10 mouse cellular contexts compared by ENCODE assay signal in genomic region chr1:79639683-79640082, GRCm38 (mm10). TPM values are rescaled to one million over a fixed set of nuclear protein-coding genes. Genes with fewer than 3 reads are reported as not detected.
DNase-seq lines count a peak whose midpoint lies in the region; ATAC-seq lines count a peak whose summit lies in the region.
"Had no signal": no experiment of that assay in that cellular context is flagged by ENCODE, and none has a peak within 500 bp of the region (broad histone marks: within the 10 kb centered on the region; RNA-seq: fewer than 3 reads in every experiment).

No protein-coding gene starts in this region.

- H3K9me3 ChIP-seq in forebrain, embryonic 13.5 days (replicated peaks): no peaks in the 10 kb centered on the region
- no peaks in the 10 kb centered on the region for H3K9me3 ChIP-seq in forebrain, embryonic 11.5 days (ENCODE audit: control insufficient read depth, low read length)
- H3K9me3 ChIP-seq in neural tube, embryonic 13.5 days: no peaks in the 10 kb centered on the region
- H3K9me3 ChIP-seq in intestine, embryonic 16.5 days (ENCODE audit: control insufficient read depth, low read length): no peaks in the 10 kb centered on the region
- H3K9me3 ChIP-seq: midbrain, embryonic 12.5 days had no signal

- DNase-seq in forebrain, embryonic 11.5 days (ENCODE audit: low spot score): no peak
- no peak for DNase-seq in neural tube, embryonic 10.5 days (ENCODE audit: extremely low spot score, low spot score)
- DNase-seq in adrenal gland, postnatal 36 days: no peak
- no peak for DNase-seq in ovary, postnatal 36 days (ENCODE audit: low spot score)

- no peak overlapping the region for H3K4me2 ChIP-seq in forebrain, embryonic 13.5 days
- H3K4me2 ChIP-seq in forebrain, embryonic 11.5 days (ENCODE audit: low read depth, low read length, severe bottlenecking): no peak overlapping the region
- H3K4me2 ChIP-seq in neural tube, embryonic 13.5 days: no peak overlapping the region
- H3K4me2 ChIP-seq in intestine, embryonic 16.5 days (ENCODE audit: low read depth, low read length): no peak overlapping the region
- H3K4me2 ChIP-seq: midbrain, embryonic 12.5 days had no signal

- H3K4me3 ChIP-seq in forebrain, embryonic 13.5 days: no peak overlapping the region
- H3K4me3 ChIP-seq in forebrain, embryonic 11.5 days (ENCODE audit: low read depth, low read length): no peak overlapping the region
- H3K4me3 ChIP-seq in neural tube, embryonic 13.5 days: no peak overlapping the region
- no peak overlapping the region for H3K4me3 ChIP-seq in intestine, embryonic 16.5 days (ENCODE audit: low read length)
- H3K4me3 ChIP-seq: layer of hippocampus, adult 2 months; midbrain, embryonic 12.5 days had no signal

- H3K27me3 ChIP-seq in forebrain, embryonic 13.5 days: no peaks in the 10 kb centered on the region
- H3K27me3 ChIP-seq in forebrain, embryonic 11.5 days (ENCODE audit: control insufficient read depth, insufficient read depth, low read length): no peaks in the 10 kb centered on the region
- H3K27me3 ChIP-seq in neural tube, embryonic 13.5 days: no peaks in the 10 kb centered on the region
- H3K27me3 ChIP-seq in intestine, embryonic 16.5 days (replicated peaks; ENCODE audit: control insufficient read depth, insufficient read depth, low read length): no peaks in the 10 kb centered on the region
- H3K27me3 ChIP-seq: midbrain, embryonic 12.5 days had no signal

- peak; percentile 62; the same call in 1 of the 2 replicates for ATAC-seq in forebrain, embryonic 13.5 days
- ATAC-seq in forebrain, embryonic 11.5 days (replicated peaks; ENCODE audit: low FRiP score): no peak
- 0 out of 2 replicates have a peak, but pooled peaks have one; percentile 27 for ATAC-seq in neural tube, embryonic 13.5 days (ENCODE audit: low read depth)
- 0 out of 2 replicates have a peak, but pooled peaks have one; percentile 25 for ATAC-seq in intestine, embryonic 16.5 days

- 65% methylated on average over 5 of the region's 5 CpGs for WGBS in forebrain, embryonic 13.5 days
- 73% methylated on average over 5 of the region's 5 CpGs for WGBS in forebrain, embryonic 11.5 days
- WGBS in neural tube, embryonic 13.5 days: 79% methylated on average over 5 of the region's 5 CpGs
- WGBS in intestine, embryonic 16.5 days: 77% methylated on average over 5 of the region's 5 CpGs

- no peaks in the 10 kb centered on the region for H3K36me3 ChIP-seq in forebrain, embryonic 13.5 days (ENCODE audit: poor library complexity, severe bottlenecking)
- H3K36me3 ChIP-seq in forebrain, embryonic 11.5 days (ENCODE audit: control insufficient read depth, insufficient read depth, low read length): no peaks in the 10 kb centered on the region
- H3K36me3 ChIP-seq in neural tube, embryonic 13.5 days: no peaks in the 10 kb centered on the region
- no peaks in the 10 kb centered on the region for H3K36me3 ChIP-seq in intestine, embryonic 16.5 days (ENCODE audit: control insufficient read depth, insufficient read depth, low read length)
- H3K36me3 ChIP-seq: midbrain, embryonic 12.5 days had no signal

- H3K4me1 ChIP-seq in forebrain, embryonic 13.5 days: no peaks in the 10 kb centered on the region
- no peaks in the 10 kb centered on the region for H3K4me1 ChIP-seq in forebrain, embryonic 11.5 days (replicated peaks; ENCODE audit: control insufficient read depth, insufficient read depth, low read length)
- no peaks in the 10 kb centered on the region for H3K4me1 ChIP-seq in neural tube, embryonic 13.5 days (replicated peaks)
- 0 out of 2 replicates have a peak, but pooled peaks cover 3% of the 10 kb centered on the region for H3K4me1 ChIP-seq in intestine, embryonic 16.5 days (ENCODE audit: control insufficient read depth, insufficient read depth, low read length)
- H3K4me1 ChIP-seq: midbrain, embryonic 12.5 days had no signal

- no peak overlapping the region for H3K27ac ChIP-seq in forebrain, embryonic 13.5 days
- no peak overlapping the region for H3K27ac ChIP-seq in forebrain, embryonic 11.5 days (ENCODE audit: low read depth, low read length)
- H3K27ac ChIP-seq in neural tube, embryonic 13.5 days (replicated peaks): no peak overlapping the region
- no peak overlapping the region for H3K27ac ChIP-seq in intestine, embryonic 16.5 days (ENCODE audit: low read length)
- H3K27ac ChIP-seq: kidney, postnatal 0 days; layer of hippocampus, adult 2 months; midbrain, embryonic 12.5 days had no signal

- no peak overlapping the region for H3K9ac ChIP-seq in forebrain, embryonic 13.5 days
- no peak overlapping the region for H3K9ac ChIP-seq in forebrain, embryonic 11.5 days (ENCODE audit: low read length)
- H3K9ac ChIP-seq in neural tube, embryonic 13.5 days: no peak overlapping the region
- no peak overlapping the region for H3K9ac ChIP-seq in intestine, embryonic 16.5 days (ENCODE audit: low read depth, low read length)
- H3K9ac ChIP-seq: midbrain, embryonic 12.5 days had no signal

RNA-seq across cellular contexts. Expression of gene Ap1s3, which starts 32.1 kb away (rescaled TPM):
- 0.28 TPM in 1 of 2 replicates, not detected in the other for polyA plus RNA-seq in forebrain, embryonic 13.5 days (2015; fragmentation: Nextera tagmentation; extraction: Ambion mirVana)
- 0.17 TPM in 1 of 2 replicates, not detected in the other for polyA plus RNA-seq in forebrain, embryonic 11.5 days (2014; fragmentation: Nextera tagmentation; extraction: Ambion mirVana)
- not detected in 2 replicates for polyA plus RNA-seq in neural tube, embryonic 13.5 days (2015; fragmentation: Nextera tagmentation; extraction: Ambion mirVana)
- 0.35 and 0.62 TPM in 2 replicates for polyA plus RNA-seq in intestine, embryonic 16.5 days (2015; fragmentation: Nextera tagmentation; extraction: Ambion mirVana)
- 1 to 10 TPM in 1 of 2 experiments, under 1 TPM in 1; 0.26 to 1.1 TPM for total RNA-seq in adrenal gland, postnatal 36 days (2021)
